Mouse (Mus musculus) E14TG2a.4 (cell line): Measurements from ENCODE around the gene Phldb2.
A peak's percentile ranks its signal among the peaks of the same experiment; 100 is the strongest.

Source experiments
- H3K27me3 ChIP-seq: 2 replicates; pipeline ENCODE4 v1.6.1; 2014; ENCODE audit warnings: low read length, control low read depth; ENCODE audit not compliant: insufficient read depth
- H3K36me3 ChIP-seq: 2 replicates; pipeline ENCODE4 v1.6.1; 2014; ENCODE audit warnings: low read length, control low read depth; ENCODE audit not compliant: insufficient read depth
- H3K4me1 ChIP-seq: replicated peaks from 2 replicates; pipeline ENCODE4 v1.6.1; 2014; ENCODE audit warnings: low read depth, low read length, control low read depth
- H3K4me3 ChIP-seq: replicated peaks from 2 replicates; pipeline ENCODE4 v1.5.1; 2014; ENCODE audit warnings: mild to moderate bottlenecking, low read length
- H3K9me3 ChIP-seq: 2 replicates; pipeline ENCODE4 v1.6.1; 2014; ENCODE audit warnings: low read length, control low read depth
- CTCF ChIP-seq: conservative IDR thresholded peaks from 2 replicates; pipeline ENCODE4 v1.5.1; 2014; ENCODE audit warnings: low read length
- NANOG ChIP-seq: IDR thresholded peaks from 2 replicates; pipeline ENCODE4 v1.6.1; 2014; ENCODE audit warnings: borderline replicate concordance, low read length, mixed read lengths
- POU5F1 ChIP-seq: IDR thresholded peaks from 2 replicates; pipeline ENCODE4 v1.6.1; 2014; ENCODE audit warnings: low read length, borderline replicate concordance

Gene Phldb2

DNA sequence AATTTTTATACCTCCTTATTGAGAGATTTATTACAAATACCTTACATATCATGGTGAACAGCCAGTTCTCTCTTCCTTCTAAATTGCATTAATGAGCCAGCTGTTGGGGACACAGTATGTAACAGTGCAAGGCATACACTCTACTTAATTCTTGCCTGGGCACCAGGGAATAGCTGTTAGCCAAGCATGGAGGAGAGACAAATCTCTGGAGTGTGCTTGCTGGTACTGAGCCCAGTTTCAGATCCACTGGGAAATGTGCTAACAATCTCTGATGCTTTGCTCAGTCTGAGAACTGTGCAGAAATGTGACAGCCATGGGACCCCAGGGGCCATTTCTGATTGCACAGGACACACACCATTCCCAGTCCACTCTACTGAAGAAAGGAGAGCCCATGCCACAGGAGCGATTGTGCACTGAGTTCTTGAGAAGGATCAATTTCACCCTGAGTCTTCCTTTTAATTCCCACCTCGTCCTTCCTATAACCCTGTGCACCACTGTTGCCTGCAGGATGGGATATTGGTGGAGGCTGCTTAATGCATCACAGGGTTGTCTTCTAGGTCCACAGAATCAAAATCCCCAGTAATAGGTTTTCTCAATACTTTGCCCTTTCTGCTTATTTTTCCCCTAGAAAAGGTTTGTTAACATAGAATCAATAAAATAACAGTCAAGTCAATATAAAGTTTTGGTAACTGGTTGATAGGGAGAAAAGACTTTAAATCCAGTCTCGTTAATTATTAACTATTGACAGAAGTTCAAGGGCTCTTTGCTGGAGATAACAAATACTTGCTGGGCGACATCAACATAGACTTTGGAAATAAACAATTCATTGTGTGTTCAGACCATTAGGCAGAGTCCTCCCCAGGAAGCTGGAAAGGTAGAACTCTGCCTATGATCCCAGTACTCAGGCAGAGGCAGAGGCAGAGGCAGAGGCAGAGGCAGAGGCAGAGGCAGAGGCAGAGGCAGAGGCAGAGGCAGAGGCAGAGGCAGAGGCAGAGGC, 31.5 kb upstream of the Phldb2 start:
- H3K4me3 ChIP-seq, result no peak overlapping the region
- no peaks in the 10 kb centered on the region for H3K36me3 ChIP-seq
- H3K27me3 ChIP-seq, result no peaks in the 10 kb centered on the region
- H3K9me3 ChIP-seq, result no peaks in the 10 kb centered on the region
- H3K4me1 ChIP-seq, result no peaks in the 10 kb centered on the region
- TF ChIP-seq NANOG (no peak), POU5F1 (no peak), CTCF (no peak)

DNA sequence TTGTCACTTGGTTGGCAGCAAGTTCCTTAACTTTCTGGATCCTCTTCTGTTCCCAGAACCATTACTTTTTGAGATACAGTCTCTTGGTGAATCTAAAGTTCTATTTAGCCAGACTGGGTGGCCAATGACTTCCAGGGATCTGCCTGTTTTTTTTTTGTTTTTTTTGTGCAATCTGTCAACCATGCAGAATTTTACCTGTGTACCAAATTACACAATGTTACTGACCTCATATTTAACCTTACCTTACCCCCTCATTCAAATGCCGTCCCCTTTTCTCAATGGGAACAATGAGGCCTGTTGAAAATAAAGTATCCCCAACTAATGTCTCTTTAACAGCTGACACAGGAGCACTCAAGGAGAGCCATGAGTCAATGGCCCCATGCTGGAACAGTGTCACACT, 22.9 kb upstream of the Phldb2 start:
- TF ChIP-seq POU5F1, result no peak
- TF ChIP-seq CTCF, result no peak
- no peak for TF ChIP-seq NANOG
- Histone ChIP-seq H3K27me3 (no peaks in the 10 kb centered on the region), H3K4me3 (no peak overlapping the region), H3K9me3 (no peaks in the 10 kb centered on the region), H3K36me3 (no peaks in the 10 kb centered on the region), H3K4me1 (no peaks in the 10 kb centered on the region)

DNA sequence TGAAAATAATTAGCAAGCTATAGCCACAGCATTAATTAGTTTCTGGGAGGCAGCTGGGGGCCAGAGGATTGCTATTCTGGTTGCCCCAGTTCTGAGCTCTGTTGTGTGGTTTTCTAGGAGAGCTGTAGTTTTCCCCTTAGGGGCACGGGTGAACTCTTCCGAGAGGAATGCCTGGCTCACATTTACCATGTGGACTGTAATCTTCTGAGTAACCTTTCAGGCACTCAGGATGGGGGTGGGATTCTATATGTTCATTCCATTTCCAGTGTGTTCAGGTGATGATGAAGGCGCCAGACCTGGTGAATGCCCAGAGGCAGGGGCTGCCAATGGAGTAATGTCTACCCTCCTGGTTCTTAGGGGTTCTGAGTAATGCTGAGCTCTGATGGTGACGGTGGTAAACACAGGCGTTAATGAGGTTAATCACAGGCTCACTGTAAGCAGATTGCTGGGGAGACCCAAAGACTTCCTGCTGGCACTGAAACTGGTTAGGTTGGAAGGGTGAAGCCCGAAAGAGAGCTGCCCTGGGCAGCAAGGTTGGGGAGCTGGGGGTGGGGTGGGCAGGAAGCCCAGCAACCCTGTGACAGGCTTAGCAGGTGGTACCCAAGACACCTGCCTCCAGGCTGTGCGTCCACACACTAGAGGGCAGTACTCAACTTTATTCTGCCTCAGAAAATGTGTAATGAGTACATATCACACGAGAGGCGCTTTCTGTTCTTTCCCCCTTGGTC, 20.7 kb upstream of the Phldb2 start:
- no peaks in the 10 kb centered on the region for H3K4me1 ChIP-seq
- H3K36me3 ChIP-seq, result no peaks in the 10 kb centered on the region
- no peaks in the 10 kb centered on the region for H3K27me3 ChIP-seq

DNA sequence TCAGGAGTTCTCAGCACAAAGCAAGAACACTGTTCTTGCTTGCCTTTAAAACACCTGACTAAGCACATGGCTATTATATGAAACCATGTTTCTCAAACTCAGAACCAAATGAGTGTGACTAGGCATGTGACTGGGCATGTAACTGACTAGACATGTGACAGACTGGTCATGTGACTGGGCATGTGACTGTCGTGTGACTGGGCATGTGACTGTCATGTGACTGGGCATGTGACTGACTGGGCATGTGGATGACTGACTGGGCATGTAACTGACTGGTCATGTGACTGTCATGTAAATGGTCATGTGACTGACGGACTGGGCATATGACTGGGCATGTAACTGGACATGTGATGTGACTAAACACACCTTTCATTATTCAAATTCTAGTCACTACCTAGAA, 16.8 kb upstream of the Phldb2 start:
- H3K9me3 ChIP-seq, result no peaks in the 10 kb centered on the region
- no peaks in the 10 kb centered on the region for H3K27me3 ChIP-seq
- no peaks in the 10 kb centered on the region for H3K4me1 ChIP-seq
- no peak for TF ChIP-seq CTCF
- TF ChIP-seq POU5F1, result no peak
- no peak for TF ChIP-seq NANOG
- no peak overlapping the region for H3K4me3 ChIP-seq
- no peaks in the 10 kb centered on the region for H3K36me3 ChIP-seq

More for the DNA sequence above, 20.7 kb upstream of the Phldb2 start:
- H3K4me3 ChIP-seq, result no peak overlapping the region
- H3K9me3 ChIP-seq, result no peaks in the 10 kb centered on the region
- no peak for TF ChIP-seq POU5F1
- TF ChIP-seq CTCF, result 0 out of 2 replicates have a peak, but pooled peaks have one; percentile 8
- TF ChIP-seq NANOG, result no peak

DNA sequence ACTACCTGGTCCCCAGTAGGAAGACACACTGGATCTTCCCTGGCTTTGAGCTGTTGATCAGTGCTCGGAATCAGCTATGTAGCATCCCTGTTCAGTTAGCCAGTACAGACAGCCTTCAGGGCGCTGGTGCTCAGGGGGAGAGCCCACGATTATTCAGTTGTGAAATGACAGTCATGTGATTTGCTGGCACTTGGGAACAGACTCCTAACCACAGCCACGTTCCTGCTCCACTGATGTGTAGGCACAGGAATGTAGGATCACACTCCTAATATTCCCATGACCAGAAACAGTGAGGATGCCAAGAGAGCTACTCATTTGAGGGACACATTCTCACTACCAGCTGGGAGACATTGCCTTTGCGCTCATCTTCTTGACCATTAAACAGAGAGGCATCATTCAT, 15.3 kb upstream of the Phldb2 start:
- H3K27me3 ChIP-seq, result no peaks in the 10 kb centered on the region
- no peaks in the 10 kb centered on the region for H3K9me3 ChIP-seq
- TF ChIP-seq NANOG (no peak), CTCF (no peak), POU5F1 (no peak)
- no peaks in the 10 kb centered on the region for H3K4me1 ChIP-seq
- no peaks in the 10 kb centered on the region for H3K36me3 ChIP-seq
- H3K4me3 ChIP-seq, result no peak overlapping the region

DNA sequence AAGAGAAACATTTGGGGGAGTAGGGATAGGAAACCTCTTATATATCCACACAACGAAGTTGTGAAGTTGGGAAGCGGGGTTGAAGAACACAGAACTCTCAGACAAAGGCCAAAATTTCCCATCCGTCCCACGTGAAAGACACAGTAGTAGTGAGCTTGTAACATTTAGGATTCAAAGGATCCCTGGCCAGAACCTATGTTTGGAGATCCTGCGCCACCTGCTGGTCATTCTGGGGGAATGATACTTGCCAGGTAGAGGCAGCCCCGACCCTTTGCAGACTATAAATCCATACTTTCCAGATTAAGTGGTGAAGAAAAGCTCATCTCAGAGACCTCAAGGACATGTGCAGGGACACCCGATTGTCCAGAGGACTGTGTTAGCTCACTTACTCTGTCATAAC, 14.1 kb upstream of the Phldb2 start:
- TF ChIP-seq POU5F1 (no peak), NANOG (no peak), CTCF (peak; percentile 74)
- Histone ChIP-seq H3K4me3 (no peak overlapping the region), H3K4me1 (no peaks in the 10 kb centered on the region), H3K9me3 (no peaks in the 10 kb centered on the region), H3K27me3 (no peaks in the 10 kb centered on the region), H3K36me3 (no peaks in the 10 kb centered on the region)

DNA sequence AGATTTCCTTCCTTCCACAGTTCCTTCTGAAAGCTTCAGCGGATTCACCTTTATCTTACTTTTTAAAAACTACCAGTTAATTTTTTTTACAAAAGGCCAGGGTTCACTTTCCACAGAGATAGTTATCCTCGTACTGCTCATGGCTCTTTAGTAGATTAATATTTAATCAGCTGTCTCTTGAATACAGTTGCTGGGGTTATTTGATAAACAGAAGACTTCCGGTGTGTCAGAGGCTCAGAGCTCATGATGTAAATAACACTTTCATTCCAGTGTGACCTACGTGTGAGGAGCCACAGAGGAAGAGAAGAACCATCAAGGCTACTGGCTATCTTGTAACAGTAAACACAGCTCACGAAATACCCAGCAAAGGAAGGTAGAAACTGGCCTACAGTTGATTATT, 13.2 kb upstream of the Phldb2 start:
- Histone ChIP-seq H3K4me3 (no peak overlapping the region), H3K4me1 (no peaks in the 10 kb centered on the region), H3K9me3 (no peaks in the 10 kb centered on the region), H3K27me3 (no peaks in the 10 kb centered on the region), H3K36me3 (no peaks in the 10 kb centered on the region)
- TF ChIP-seq POU5F1 (no peak), CTCF (no peak), NANOG (no peak)

DNA sequence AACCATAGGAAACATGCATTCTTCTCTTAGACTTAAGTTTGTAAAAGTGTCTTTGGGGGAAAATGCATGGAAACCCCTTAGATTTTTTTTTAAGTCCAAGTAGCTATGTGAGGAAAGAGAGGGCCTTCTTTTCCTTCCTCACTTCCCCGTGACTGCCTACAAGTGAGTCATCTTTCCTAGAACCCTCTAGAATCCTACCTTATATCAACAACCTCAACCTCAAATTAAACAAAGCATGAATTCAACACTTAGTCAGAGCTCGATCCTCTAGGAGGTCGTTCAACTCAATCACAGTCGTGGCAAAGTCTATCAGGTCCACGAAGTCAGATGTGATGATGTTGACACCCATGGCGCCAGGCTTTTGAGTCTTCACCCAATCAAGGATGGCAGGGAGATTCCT, 11.4 kb upstream of the Phldb2 start:
- H3K36me3 ChIP-seq, result no peaks in the 10 kb centered on the region
- no peaks in the 10 kb centered on the region for H3K27me3 ChIP-seq
- no peaks in the 10 kb centered on the region for H3K4me1 ChIP-seq
- no peaks in the 10 kb centered on the region for H3K9me3 ChIP-seq
- no peak overlapping the region for H3K4me3 ChIP-seq
- TF ChIP-seq CTCF (no peak), POU5F1 (no peak), NANOG (no peak)
